Mouse (Mus musculus) bone marrow macrophage, adult 2 months (primary cell): Measurements from ENCODE around the gene Galk1. TPM values are rescaled to one million over a fixed set of nuclear protein-coding genes. Genes with fewer than 3 reads are reported as not detected.

ENCODE experiments used
- H3K27ac ChIP-seq: 2 replicates; pipeline ENCODE4 v1.5.1; 2012; ENCODE audit warnings: low read depth, low read length; ENCODE audit not compliant: insufficient read depth
- H3K4me1 ChIP-seq: 2 replicates; pipeline ENCODE4 v1.6.1; 2012; ENCODE audit warnings: low read length; ENCODE audit not compliant: control insufficient read depth, insufficient read depth
- H3K4me3 ChIP-seq: 2 replicates; pipeline ENCODE4 v1.5.1; 2012; ENCODE audit warnings: mild to moderate bottlenecking, low read length, moderate library complexity; ENCODE audit not compliant: insufficient read depth
- CTCF ChIP-seq: IDR thresholded peaks from 2 replicates; pipeline ENCODE4 v1.5.1; 2012; ENCODE audit warnings: low read depth, mild to moderate bottlenecking, low read length, moderate library complexity
- POLR2A ChIP-seq: IDR thresholded peaks from 2 replicates; pipeline ENCODE4 v1.6.1; 2012; ENCODE audit warnings: mild to moderate bottlenecking, low read depth, low read length, borderline replicate concordance
- polyA plus RNA-seq: library from polyadenylated mRNA; stranded (reverse); fragments of >200 nt; gene quantifications from 2 replicates; pipeline ENCODE4 v1.2.4, GENCODE M21; 2012; ENCODE audit not compliant: missing spikeins, insufficient read depth, insufficient read length

Galk1 gene
- polyA plus RNA-seq, 1 experiment: 14.4 TPM

- H3K4me3 ChIP-seq: no peak overlapping the region
- no peak overlapping the region for H3K27ac ChIP-seq
- TF ChIP-seq CTCF (no peak), POLR2A (no peak)
- H3K4me1 ChIP-seq: no peaks in the 10 kb centered on the region
Observed at GRCm38 (mm10) chr11:115989686-115990085, 22.8 kb downstream of the Galk1 start.

- Histone ChIP-seq H3K27ac (no peak overlapping the region), H3K4me3 (no peak overlapping the region), H3K4me1 (no peaks in the 10 kb centered on the region)
- TF ChIP-seq CTCF: no peak
- TF ChIP-seq POLR2A: no peak
Observed at GRCm38 (mm10) chr11:115983291-115983690, 29.2 kb downstream of the Galk1 start.

- no peak overlapping the region for H3K4me3 ChIP-seq
- no peak overlapping the region for H3K27ac ChIP-seq
- no peaks in the 10 kb centered on the region for H3K4me1 ChIP-seq
- no peak for TF ChIP-seq POLR2A
- TF ChIP-seq CTCF: no peak
Observed at GRCm38 (mm10) chr11:115982472-115982871, 30.0 kb downstream of the Galk1 start.

- H3K4me3 ChIP-seq: no peak overlapping the region
- TF ChIP-seq POLR2A: no peak
- TF ChIP-seq CTCF: no peak
Observed at GRCm38 (mm10) chr11:115975544-115975943, 37.0 kb downstream of the Galk1 start.

GRCm38 (mm10) chr11:115975083-115975420 is 37.5 kb downstream of the Galk1 start:
- H3K4me3 ChIP-seq: peak overlapping the region; percentile 35
- TF ChIP-seq CTCF (no peak), POLR2A (no peak)

More at GRCm38 (mm10) chr11:115975544-115975943, 37.0 kb downstream of the Galk1 start:
- peaks cover under 1% of the 10 kb centered on the region; the same call in 1 of the 2 replicates for H3K4me1 ChIP-seq
- no peak overlapping the region for H3K27ac ChIP-seq

GRCm38 (mm10) chr11:115974309-115975082 is 38.0 kb downstream of the Galk1 start, which contains the start of gene Itgb4:
Itgb4 (plus strand) TSS chr11:115974709.
- Histone ChIP-seq H3K27ac (no peak within 1 kb of the TSS), H3K4me1 (peaks cover 8% of the 10 kb centered on the region), H3K4me3 (peak within 1 kb of the TSS; percentile 35)
- no peak for TF ChIP-seq CTCF
- no peak for TF ChIP-seq POLR2A

More at GRCm38 (mm10) chr11:115975083-115975420, 37.5 kb downstream of the Galk1 start:
- Histone ChIP-seq H3K4me1 (peaks cover 5% of the 10 kb centered on the region), H3K27ac (no peak overlapping the region)

- H3K4me3 ChIP-seq: no peak overlapping the region
- H3K27ac ChIP-seq: no peak overlapping the region
- no peak for TF ChIP-seq CTCF
- no peak for TF ChIP-seq POLR2A
- peaks cover 17% of the 10 kb centered on the region for H3K4me1 ChIP-seq
Observed at GRCm38 (mm10) chr11:115971016-115971415, 41.5 kb downstream of the Galk1 start.

GRCm38 (mm10) chr11:115970006-115970673 is 42.4 kb downstream of the Galk1 start:
- TF ChIP-seq POLR2A: no peak
- TF ChIP-seq CTCF: no peak
- H3K4me1 ChIP-seq: peaks cover 17% of the 10 kb centered on the region
- H3K27ac ChIP-seq: no peak overlapping the region

GRCm38 (mm10) chr11:115968731-115969405 is 43.7 kb downstream of the Galk1 start:
- H3K4me3 ChIP-seq: no peak overlapping the region
- H3K4me1 ChIP-seq: peaks cover 17% of the 10 kb centered on the region

More at GRCm38 (mm10) chr11:115970006-115970673, 42.4 kb downstream of the Galk1 start:
- H3K4me3 ChIP-seq: no peak overlapping the region

More at GRCm38 (mm10) chr11:115968731-115969405, 43.7 kb downstream of the Galk1 start:
- TF ChIP-seq CTCF (no peak), POLR2A (no peak)
- H3K27ac ChIP-seq: no peak overlapping the region
